Mouse (Mus musculus) myocyte (in vitro differentiated cells): ENCODE results near the gene Serpina3j. TPM values are rescaled to one million over a fixed set of nuclear protein-coding genes. Genes with fewer than 3 reads are reported as not detected.

Source experiments
- H3K27me3 ChIP-seq: one replicate; pipeline ENCODE4 v1.6.1; 2011; ENCODE audit not compliant: control insufficient read depth, insufficient read depth, insufficient read length
- H3K36me3 ChIP-seq: one replicate; pipeline ENCODE4 v1.6.1; 2011; ENCODE audit not compliant: control insufficient read depth, insufficient read depth
- H3K4me2 ChIP-seq: one replicate; pipeline ENCODE4 v1.6.1; 2011; ENCODE audit warnings: low read depth, control low read depth
- H3K4me3 ChIP-seq: one replicate; pipeline ENCODE4 v1.5.1; 2011; ENCODE audit warnings: mild to moderate bottlenecking, control low read depth, moderate library complexity
- H3K79me2 ChIP-seq: one replicate; pipeline ENCODE4 v1.6.1; 2011; ENCODE audit not compliant: control insufficient read depth, insufficient read depth
- H3ac ChIP-seq: one replicate; pipeline ENCODE4 v1.6.1; 2011; ENCODE audit not compliant: control insufficient read depth, insufficient read length
- CEBPB ChIP-seq: IDR thresholded peaks from 2 replicates; pipeline ENCODE4 v1.6.1; 2011; ENCODE audit warnings: mild to moderate bottlenecking, moderate library complexity; ENCODE audit not compliant: poor library complexity, insufficient read depth, severe bottlenecking
- E2F4 ChIP-seq: IDR thresholded peaks from one replicate; pipeline ENCODE4 v1.6.1; 2011; ENCODE audit warnings: mild to moderate bottlenecking, control low read depth, moderate library complexity; ENCODE audit not compliant: insufficient read depth
- MAX ChIP-seq: IDR thresholded peaks from one replicate; pipeline ENCODE4 v1.6.1; 2011; ENCODE audit warnings: low read depth, mild to moderate bottlenecking, control low read depth
- MYOD1 ChIP-seq, 3 experiments: IDR thresholded peaks; one replicate each; pipeline ENCODE4 v1.6.1; 2011; ENCODE audit warnings: control low read depth in 2 of 3, low read depth in 2 of 3, mild to moderate bottlenecking in 2 of 3, moderate library complexity in 1 of 3; ENCODE audit not compliant: insufficient read length in 2 of 3, control insufficient read depth in 1 of 3
- MYOG ChIP-seq, 3 experiments: IDR thresholded peaks; one replicate each; pipeline ENCODE4 v1.6.1; 2011; ENCODE audit warnings: control low read depth in 2 of 3, low read depth in 2 of 3, mild to moderate bottlenecking in 2 of 3; ENCODE audit not compliant: insufficient read length in 2 of 3, control insufficient read depth in 1 of 3, insufficient read depth in 1 of 3
- POLR2A ChIP-seq: IDR thresholded peaks from one replicate; pipeline ENCODE4 v1.6.1; 2011; ENCODE audit warnings: low read depth, mild to moderate bottlenecking, control low read depth, moderate library complexity; ENCODE audit not compliant: insufficient read length
- POLR2AphosphoS2 ChIP-seq: IDR thresholded peaks from one replicate; pipeline ENCODE4 v1.6.1; 2011; ENCODE audit warnings: low read depth, control low read depth; ENCODE audit not compliant: insufficient read length
- REST ChIP-seq: IDR thresholded peaks from one replicate; pipeline ENCODE4 v1.6.1; 2011; ENCODE audit warnings: mild to moderate bottlenecking, control low read depth, moderate library complexity; ENCODE audit not compliant: insufficient read depth, insufficient read length
- SRF ChIP-seq: IDR thresholded peaks from one replicate; pipeline ENCODE4 v1.6.1; 2011; ENCODE audit warnings: low read depth; ENCODE audit not compliant: control insufficient read depth, insufficient read length
- TCF12 ChIP-seq: IDR thresholded peaks from one replicate; pipeline ENCODE4 v1.6.1; 2011; ENCODE audit warnings: mild to moderate bottlenecking, control low read depth; ENCODE audit not compliant: poor library complexity, insufficient read depth, severe bottlenecking
- TCF3 ChIP-seq: IDR thresholded peaks from one replicate; pipeline ENCODE4 v1.6.1; 2011; ENCODE audit warnings: low read depth, control low read depth; ENCODE audit not compliant: insufficient read length
- USF1 ChIP-seq: IDR thresholded peaks from one replicate; pipeline ENCODE4 v1.6.1; 2011; ENCODE audit warnings: low read depth, mild to moderate bottlenecking, control low read depth, moderate library complexity
- polyA plus RNA-seq: library from polyadenylated mRNA; unstranded; fragments of >200 nt; fragmentation: generic; extraction: Trizol; gene quantifications from one replicate; pipeline ENCODE4 v1.2.1, GENCODE M21; 2012; ENCODE audit warnings: missing spikeins

Serpina3j gene
- polyA plus RNA-seq, 1 experiment = not detected

GRCm38 (mm10) chr12:104288336-104288735 is 26.0 kb upstream of the Serpina3j start:
- Histone ChIP-seq H3K4me3 (no peak overlapping the region), H3ac (no peak overlapping the region)

GRCm38 (mm10) chr12:104289872-104290271 is 24.5 kb upstream of the Serpina3j start:
- no peak overlapping the region for H3K4me2 ChIP-seq
- no peaks in the 10 kb centered on the region for H3K79me2 ChIP-seq
- no peaks in the 10 kb centered on the region for H3K27me3 ChIP-seq
- TF ChIP-seq MYOG (IDR thresholded peaks at IDR 0.05; ENCODE audit: control insufficient read depth in 1 of 3, insufficient read depth in 1 of 3, insufficient read length in 2 of 3, low read depth in 2 of 3) = no peak
- TF ChIP-seq MYOD1 (IDR thresholded peaks at IDR 0.05; ENCODE audit: control insufficient read depth in 1 of 3, insufficient read length in 2 of 3, low read depth in 2 of 3) = no peak
- TF ChIP-seq POLR2AphosphoS2 = no peak
- no peak for TF ChIP-seq USF1
- no peak for TF ChIP-seq TCF12
- no peak for TF ChIP-seq SRF
- no peak for TF ChIP-seq E2F4
- no peak for TF ChIP-seq CEBPB
- no peak for TF ChIP-seq REST
- no peak for TF ChIP-seq MAX
- no peak overlapping the region for H3ac ChIP-seq
- H3K36me3 ChIP-seq = no peaks in the 10 kb centered on the region
- H3K4me3 ChIP-seq = no peak overlapping the region

More at GRCm38 (mm10) chr12:104288336-104288735, 26.0 kb upstream of the Serpina3j start:
- Histone ChIP-seq H3K79me2 (no peaks in the 10 kb centered on the region), H3K27me3 (no peaks in the 10 kb centered on the region), H3K4me2 (no peak overlapping the region), H3K36me3 (no peaks in the 10 kb centered on the region)
- TF ChIP-seq REST (no peak), SRF (no peak), CEBPB (no peak), TCF3 (no peak), MYOD1 (IDR thresholded peaks at IDR 0.05; ENCODE audit: control insufficient read depth in 1 of 3, insufficient read length in 2 of 3, low read depth in 2 of 3) (no peak), POLR2AphosphoS2 (no peak), MAX (no peak), POLR2A (no peak), MYOG (IDR thresholded peaks at IDR 0.05; ENCODE audit: control insufficient read depth in 1 of 3, insufficient read depth in 1 of 3, insufficient read length in 2 of 3, low read depth in 2 of 3) (no peak), USF1 (no peak), E2F4 (no peak), TCF12 (no peak)

GRCm38 (mm10) chr12:104293963-104294362 is 20.4 kb upstream of the Serpina3j start:
- Histone ChIP-seq H3K4me2 (no peak overlapping the region), H3K4me3 (no peak overlapping the region), H3K36me3 (no peaks in the 10 kb centered on the region), H3K79me2 (no peaks in the 10 kb centered on the region), H3ac (no peak overlapping the region), H3K27me3 (no peaks in the 10 kb centered on the region)
- TF ChIP-seq E2F4 (no peak), POLR2A (no peak), MYOG (IDR thresholded peaks at IDR 0.05; ENCODE audit: control insufficient read depth in 1 of 3, insufficient read depth in 1 of 3, insufficient read length in 2 of 3, low read depth in 2 of 3) (no peak), USF1 (no peak), SRF (no peak)

DNA sequence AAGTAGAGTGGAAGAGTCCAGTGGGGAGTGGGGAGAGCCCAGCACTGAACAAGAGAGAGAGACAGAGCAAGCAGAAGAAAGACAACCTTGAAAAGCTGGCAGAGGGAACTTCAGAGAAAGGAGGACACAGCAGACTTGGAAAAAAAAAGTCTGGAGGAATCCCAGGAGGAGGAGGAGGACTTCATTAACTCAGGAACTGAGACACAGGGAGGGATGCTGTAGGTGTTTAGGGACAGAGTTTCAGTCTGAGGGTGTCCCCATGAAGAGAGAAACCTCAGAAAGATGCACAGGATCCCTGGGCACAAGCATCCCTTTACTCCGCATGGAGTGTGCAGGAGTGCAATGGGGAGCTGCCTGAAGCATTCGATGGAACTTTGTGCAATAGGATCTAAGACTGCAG is 16.3 kb upstream of the Serpina3j start:
- TF ChIP-seq USF1 = no peak
- TF ChIP-seq POLR2A = no peak
- no peak for TF ChIP-seq SRF
- TF ChIP-seq CEBPB = no peak
- TF ChIP-seq E2F4 = no peak
- no peak for TF ChIP-seq REST
- no peak for TF ChIP-seq POLR2AphosphoS2
- TF ChIP-seq MAX = no peak
- TF ChIP-seq TCF3 = no peak
- TF ChIP-seq MYOD1 (IDR thresholded peaks at IDR 0.05; ENCODE audit: control insufficient read depth in 1 of 3, insufficient read length in 2 of 3, low read depth in 2 of 3) = no peak
- no peak for TF ChIP-seq MYOG (IDR thresholded peaks at IDR 0.05; ENCODE audit: control insufficient read depth in 1 of 3, insufficient read depth in 1 of 3, insufficient read length in 2 of 3, low read depth in 2 of 3)
- TF ChIP-seq TCF12 = no peak
- no peak overlapping the region for H3ac ChIP-seq
- H3K27me3 ChIP-seq = no peaks in the 10 kb centered on the region
- H3K79me2 ChIP-seq = no peaks in the 10 kb centered on the region
- no peaks in the 10 kb centered on the region for H3K36me3 ChIP-seq
- H3K4me3 ChIP-seq = no peak overlapping the region
- H3K4me2 ChIP-seq = no peak overlapping the region

- no peaks in the 10 kb centered on the region for H3K79me2 ChIP-seq
- H3ac ChIP-seq = no peak overlapping the region
- H3K36me3 ChIP-seq = no peaks in the 10 kb centered on the region
- no peak overlapping the region for H3K4me3 ChIP-seq
- no peak overlapping the region for H3K4me2 ChIP-seq
- no peaks in the 10 kb centered on the region for H3K27me3 ChIP-seq
- TF ChIP-seq REST (no peak), POLR2A (no peak), SRF (no peak), USF1 (no peak), MYOD1 (IDR thresholded peaks at IDR 0.05; ENCODE audit: control insufficient read depth in 1 of 3, insufficient read length in 2 of 3, low read depth in 2 of 3) (no peak), TCF12 (no peak), CEBPB (no peak), E2F4 (no peak), MYOG (IDR thresholded peaks at IDR 0.05; ENCODE audit: control insufficient read depth in 1 of 3, insufficient read depth in 1 of 3, insufficient read length in 2 of 3, low read depth in 2 of 3) (no peak), TCF3 (no peak), MAX (no peak), POLR2AphosphoS2 (no peak)
Observed at GRCm38 (mm10) chr12:104305991-104306390, 8.4 kb upstream of the Serpina3j start.
